Mouse (Mus musculus) stomach, embryonic 14.5 days (tissue): ENCODE data around the gene Prkag3. TPM values are rescaled to one million over a fixed set of nuclear protein-coding genes. Genes with fewer than 3 reads are reported as not detected.

Source experiments
- ATAC-seq: fragments of 200-750 bp; cut with Nextera tagmentation; 2 replicates; pipeline ENCODE4 v1.8.0; 2017; ENCODE audit warnings: low read depth, moderate TSS enrichment; ENCODE audit not compliant: insufficient number of reproducible peaks, insufficient read depth, low FRiP score
- H3K27ac ChIP-seq: fragments of 300-500 bp; sonication (generic); 2 replicates; pipeline ENCODE4 v1.5.1; 2014; ENCODE audit warnings: mild to moderate bottlenecking, low read length, moderate library complexity, mixed read lengths
- H3K27me3 ChIP-seq: fragments of 300-500 bp; sonication (generic); 2 replicates; pipeline ENCODE4 v1.6.1; 2014; ENCODE audit warnings: low read length, control low read depth, mixed read lengths; ENCODE audit not compliant: control insufficient read depth, insufficient read depth
- H3K36me3 ChIP-seq: fragments of 300-500 bp; sonication (generic); 2 replicates; pipeline ENCODE4 v1.6.1; 2014; ENCODE audit warnings: mild to moderate bottlenecking, control low read depth, low read length, moderate library complexity, mixed read lengths; ENCODE audit not compliant: control insufficient read depth, insufficient read depth
- H3K4me1 ChIP-seq: fragments of 300-500 bp; sonication (generic); 2 replicates; pipeline ENCODE4 v1.6.1; 2014; ENCODE audit warnings: low read length, control low read depth, mixed read lengths; ENCODE audit not compliant: control insufficient read depth, insufficient read depth
- H3K4me2 ChIP-seq: fragments of 300-500 bp; sonication (generic); replicated peaks from 2 replicates; pipeline ENCODE4 v1.6.1; 2014; ENCODE audit warnings: low read depth, low read length, control low read depth
- H3K4me3 ChIP-seq: fragments of 300-500 bp; sonication (generic); 2 replicates; pipeline ENCODE4 v1.5.1; 2014; ENCODE audit warnings: low read depth, low read length, control low read depth
- H3K9ac ChIP-seq: fragments of 300-500 bp; sonication (generic); replicated peaks from 2 replicates; pipeline ENCODE4 v1.6.1; 2014; ENCODE audit warnings: low read depth, mild to moderate bottlenecking, control low read depth, low read length, moderate library complexity, mixed read lengths
- H3K9me3 ChIP-seq: fragments of 300-500 bp; sonication (generic); 2 replicates; pipeline ENCODE4 v1.6.1; 2016; ENCODE audit warnings: low read depth, low read length, control low read depth; ENCODE audit not compliant: control insufficient read depth
- WGBS: fragments of 180-500 bp; shearing (Covaris S2); extraction: QIAGEN DNeasy Blood & Tissue Kit; methylation state at CpG from one replicate; pipeline ENCODE4 v1.1.7; 2014; 5-methylcytosine and 5-hydroxymethylcytosine counted together
- polyA plus RNA-seq: library from polyadenylated mRNA; unstranded; fragments of >200 nt; fragmentation: Nextera tagmentation; extraction: Ambion mirVana; gene quantifications from 2 replicates; pipeline ENCODE4 v1.2.1, GENCODE M21; 2014

Gene Prkag3
- polyA plus RNA-seq, 1 experiment from 2014 or later: 0.12 TPM

DNA sequence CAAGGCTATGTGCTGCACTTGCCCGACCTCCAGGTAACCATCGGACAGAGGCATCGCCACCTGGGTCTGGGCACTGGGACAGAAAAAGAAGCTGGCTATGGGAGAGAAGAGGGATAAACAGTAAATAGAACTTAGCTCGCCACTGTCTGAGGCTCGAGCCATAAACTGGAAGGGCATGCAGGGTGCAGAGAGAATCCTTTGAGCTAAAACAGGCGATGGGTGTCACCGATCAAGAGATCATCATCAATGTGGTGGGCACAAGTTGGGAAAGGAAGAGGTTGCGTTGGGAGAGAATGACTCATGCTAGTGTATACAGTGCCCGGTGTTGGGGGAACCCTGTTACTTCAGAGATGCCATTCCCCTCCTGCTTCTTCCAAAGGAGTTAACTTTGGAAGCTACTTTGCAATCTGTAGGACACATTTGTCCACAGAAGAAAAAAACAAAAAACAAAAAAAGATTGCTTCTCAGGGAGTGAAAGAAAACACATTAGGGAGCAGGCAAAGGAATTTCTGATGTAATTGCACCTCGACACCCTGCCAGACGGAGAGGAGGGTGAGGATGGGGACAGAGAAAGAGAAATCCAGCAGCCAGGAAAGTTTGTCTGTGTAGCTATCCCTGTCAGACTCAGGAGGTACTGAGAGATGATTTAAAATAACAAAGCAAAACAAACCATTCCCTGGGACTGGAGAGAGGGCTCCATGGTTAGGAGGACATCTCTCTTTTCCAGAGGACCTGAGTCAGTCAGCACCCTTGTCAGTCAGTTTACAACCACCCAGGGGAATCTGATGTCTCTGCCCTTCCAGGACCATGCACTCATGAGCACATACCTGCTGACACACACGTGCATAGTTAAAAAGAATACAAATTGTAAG is 34.9 kb downstream of the Prkag3 start:
- H3K4me1 ChIP-seq: peaks cover 7% of the 10 kb centered on the region; the same call in 1 of the 2 replicates
- no peaks in the 10 kb centered on the region for H3K9me3 ChIP-seq
- ATAC-seq: no peak
- no peaks in the 10 kb centered on the region for H3K36me3 ChIP-seq
- peak overlapping the region; percentile 48 for H3K4me3 ChIP-seq
- peak overlapping the region; percentile 58; the same call in 1 of the 2 replicates for H3K9ac ChIP-seq
- 21% methylated on average over 12 of the region's 12 CpGs for WGBS
- peak overlapping the region; percentile 97 for H3K4me2 ChIP-seq
- no peaks in the 10 kb centered on the region for H3K27me3 ChIP-seq
- H3K27ac ChIP-seq: no peak overlapping the region

DNA sequence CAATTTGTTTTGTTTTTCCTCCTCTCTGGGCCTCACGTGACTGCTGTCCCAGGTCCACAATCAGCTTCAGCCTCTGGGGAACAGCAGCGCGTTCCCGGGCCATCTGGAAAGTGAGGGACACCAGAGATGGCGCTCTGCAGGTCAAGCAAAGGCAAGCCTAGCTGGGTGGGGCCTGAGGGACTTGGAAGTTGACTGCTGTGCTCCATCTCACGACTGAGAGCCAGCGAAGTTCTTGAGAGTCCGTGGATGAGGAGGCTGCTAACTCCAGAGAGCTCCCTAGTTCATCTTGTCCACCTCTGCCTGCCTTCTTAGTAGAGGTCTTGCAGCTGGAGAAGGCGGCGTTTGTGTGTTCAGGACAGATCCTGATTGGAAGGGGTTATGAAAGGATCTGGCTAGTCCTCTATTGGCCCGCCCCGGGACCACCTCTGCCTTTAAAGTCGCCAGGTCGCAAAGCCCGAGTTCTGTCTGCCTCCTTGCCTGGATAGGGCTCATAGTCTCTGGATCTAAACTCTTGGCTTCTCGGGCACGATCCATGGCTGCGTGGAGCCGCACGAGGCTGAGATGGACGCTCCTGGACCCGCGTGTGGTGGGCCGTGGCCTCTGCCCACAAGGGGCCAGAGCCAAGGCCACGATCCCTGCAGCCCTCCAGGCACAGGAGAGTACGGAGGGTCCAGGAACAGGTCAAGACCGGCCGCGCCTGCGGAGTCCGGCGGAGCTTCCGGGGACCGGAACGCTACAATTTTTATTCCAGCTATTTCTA is 35.7 kb downstream of the Prkag3 start, which contains the start of gene Cyp27a1:
Gene Cyp27a1 (plus strand): TSS at position 476 of the 760 bp plus-strand sequence.
- 1% methylated on average over 35 of the region's 35 CpGs for WGBS
- no peaks in the 10 kb centered on the region for H3K9me3 ChIP-seq
- ATAC-seq: peak; percentile 69; the same call in 1 of the 2 replicates
- H3K9ac ChIP-seq: peak within 1 kb of the TSS; percentile 58
- H3K4me2 ChIP-seq: peak within 1 kb of the TSS; percentile 97
- no peak within 1 kb of the TSS for H3K27ac ChIP-seq
- peaks cover 7% of the 10 kb centered on the region; the same call in 1 of the 2 replicates for H3K4me1 ChIP-seq
- no peaks in the 10 kb centered on the region for H3K36me3 ChIP-seq
- H3K27me3 ChIP-seq: no peaks in the 10 kb centered on the region
- H3K4me3 ChIP-seq: peak within 1 kb of the TSS; percentile 48

DNA sequence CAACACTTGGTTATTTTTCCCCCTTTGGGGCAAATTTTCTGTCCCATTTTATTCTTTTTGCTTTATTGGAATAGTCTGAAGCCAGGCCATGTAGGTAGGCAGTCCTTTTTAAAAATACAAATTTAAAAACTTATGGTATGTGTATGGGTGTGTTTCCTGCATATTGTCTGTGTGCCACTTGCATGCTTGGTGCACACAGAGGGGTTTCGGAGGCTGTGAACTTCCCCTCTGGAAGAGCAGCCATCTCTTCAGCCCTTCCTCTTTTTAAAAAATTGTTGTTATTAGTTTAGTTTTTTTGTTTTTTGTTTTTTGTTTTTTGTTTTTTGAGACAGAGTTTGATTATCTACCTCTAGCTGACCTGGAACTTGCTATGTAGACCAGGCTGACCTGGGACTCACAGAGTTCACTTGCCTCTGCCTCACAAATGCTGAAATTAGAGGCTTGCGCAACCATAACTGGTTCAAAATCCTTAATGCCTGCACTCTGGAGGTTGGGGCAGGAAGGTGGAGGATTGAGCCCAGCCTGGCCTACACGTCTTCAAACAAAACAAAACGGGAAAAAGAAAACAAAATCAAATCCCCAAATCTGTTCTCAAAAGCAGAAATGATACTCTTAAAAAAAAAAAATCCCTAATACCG is 36.4 kb downstream of the Prkag3 start:
- H3K27ac ChIP-seq: no peak overlapping the region
- H3K4me3 ChIP-seq: peak overlapping the region; percentile 48
- peaks cover 7% of the 10 kb centered on the region; the same call in 1 of the 2 replicates for H3K4me1 ChIP-seq
- H3K36me3 ChIP-seq: no peaks in the 10 kb centered on the region
- H3K9me3 ChIP-seq: no peaks in the 10 kb centered on the region
- H3K4me2 ChIP-seq: peak overlapping the region; percentile 97
- H3K9ac ChIP-seq: no peak overlapping the region
- no peak for ATAC-seq
- H3K27me3 ChIP-seq: no peaks in the 10 kb centered on the region
- WGBS: 37% methylated on average over 5 of the region's 5 CpGs

DNA sequence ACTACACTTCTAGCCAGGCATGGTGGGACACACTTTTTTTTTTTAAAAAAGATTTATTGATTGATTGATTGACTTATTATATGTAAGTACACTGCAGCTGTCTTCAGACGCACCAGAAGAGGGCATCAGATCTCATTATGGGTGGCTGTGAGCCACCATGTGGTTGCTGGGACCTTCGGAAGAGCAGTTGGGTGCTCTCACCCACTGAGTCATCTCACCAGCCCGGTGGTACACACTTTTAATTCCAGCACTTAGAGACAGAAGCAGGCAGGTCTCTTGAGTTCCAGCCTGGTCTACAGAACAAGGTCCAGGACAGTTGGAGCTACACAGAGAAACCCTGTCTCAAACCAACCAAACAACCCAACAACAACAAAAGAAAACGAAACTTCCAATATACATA is 37.0 kb downstream of the Prkag3 start:
- H3K36me3 ChIP-seq: no peaks in the 10 kb centered on the region
- H3K27ac ChIP-seq: no peak overlapping the region
- 69% methylated on average over 4 of the region's 4 CpGs for WGBS

DNA sequence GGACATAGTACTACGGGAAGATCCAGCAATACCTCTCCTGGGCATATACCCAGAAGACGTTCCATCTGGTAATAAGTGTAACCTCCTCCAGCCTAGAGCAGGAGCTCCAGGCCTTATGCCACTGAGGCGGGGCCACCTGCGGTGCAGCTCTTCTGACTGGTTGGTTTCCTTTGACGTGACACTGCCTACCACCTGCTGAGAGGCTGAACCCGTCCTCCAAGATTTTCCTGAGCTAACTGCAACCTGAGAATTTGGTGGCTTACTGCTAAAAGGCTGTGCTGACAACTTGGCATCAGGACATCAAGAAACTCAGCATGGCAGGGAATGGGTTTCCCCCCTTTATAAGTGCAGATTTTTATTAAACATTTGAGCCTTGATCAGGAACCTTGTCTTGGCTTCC is 39.5 kb downstream of the Prkag3 start:
- Histone ChIP-seq H3K27me3 (no peaks in the 10 kb centered on the region), H3K36me3 (no peaks in the 10 kb centered on the region), H3K9ac (no peak overlapping the region), H3K4me2 (no peak overlapping the region), H3K4me3 (no peak overlapping the region), H3K9me3 (no peaks in the 10 kb centered on the region), H3K4me1 (peaks cover 7% of the 10 kb centered on the region; the same call in 1 of the 2 replicates), H3K27ac (no peak overlapping the region)
- WGBS: 29% methylated on average over 6 of the region's 6 CpGs
- no peak for ATAC-seq

More for the DNA sequence above, 37.0 kb downstream of the Prkag3 start:
- H3K9ac ChIP-seq: no peak overlapping the region
- H3K9me3 ChIP-seq: no peaks in the 10 kb centered on the region
- H3K27me3 ChIP-seq: no peaks in the 10 kb centered on the region
- H3K4me3 ChIP-seq: no peak overlapping the region
- H3K4me2 ChIP-seq: no peak overlapping the region
- peaks cover 7% of the 10 kb centered on the region; the same call in 1 of the 2 replicates for H3K4me1 ChIP-seq
- ATAC-seq: no peak

DNA sequence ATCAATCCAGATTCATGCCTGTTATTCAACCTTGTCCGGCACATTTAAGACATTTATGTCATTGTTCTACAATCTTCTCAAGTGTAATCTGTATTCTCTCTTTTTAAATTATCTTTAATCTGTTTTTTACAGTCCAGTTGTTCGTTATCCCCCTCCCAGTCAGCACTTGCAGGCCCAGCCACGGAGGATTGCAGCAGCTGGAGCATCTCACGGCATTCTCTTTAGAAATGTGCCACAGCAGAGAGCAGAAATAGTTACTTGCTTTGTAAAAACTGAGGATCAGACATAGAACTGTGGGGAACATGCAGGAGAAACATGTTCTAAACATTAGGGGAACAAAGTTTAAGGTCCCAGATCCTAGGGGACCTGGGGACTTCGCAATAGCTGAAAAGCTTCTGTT is 44.0 kb downstream of the Prkag3 start:
- Histone ChIP-seq H3K9me3 (no peaks in the 10 kb centered on the region), H3K4me2 (no peak overlapping the region), H3K9ac (no peak overlapping the region), H3K36me3 (no peaks in the 10 kb centered on the region; the same call in 1 of the 2 replicates), H3K27ac (peak overlapping the region; percentile 6; the same call in 1 of the 2 replicates), H3K4me3 (no peak overlapping the region), H3K27me3 (no peaks in the 10 kb centered on the region), H3K4me1 (no peaks in the 10 kb centered on the region)
- ATAC-seq: no peak
- 45% methylated on average over 5 of the region's 5 CpGs for WGBS

DNA sequence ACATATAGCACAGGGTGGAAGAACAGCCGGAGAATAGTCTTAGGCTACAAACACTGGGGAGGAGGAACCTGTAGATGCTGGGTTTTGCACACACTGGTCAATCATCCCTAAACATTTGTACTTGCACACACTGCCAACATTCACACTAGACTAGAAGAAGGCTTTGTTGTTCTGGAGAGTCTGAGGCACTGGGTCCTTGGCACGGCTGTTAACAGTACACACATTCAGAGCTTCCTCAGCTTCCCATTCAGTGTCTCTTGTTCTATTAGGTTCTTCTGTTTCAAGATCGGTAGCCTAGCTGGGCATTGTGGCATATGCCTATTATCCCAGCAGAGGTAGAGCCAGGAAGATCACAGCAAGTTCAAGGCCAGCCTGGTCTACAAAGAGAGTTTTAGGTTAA is 44.9 kb downstream of the Prkag3 start:
- H3K9me3 ChIP-seq: no peaks in the 10 kb centered on the region
- no peak for ATAC-seq
- no peaks in the 10 kb centered on the region for H3K27me3 ChIP-seq
- H3K27ac ChIP-seq: no peak overlapping the region; the same call in 1 of the 2 replicates
- no peak overlapping the region for H3K9ac ChIP-seq
- 72% methylated on average over 3 of the region's 3 CpGs for WGBS
- no peak overlapping the region for H3K4me3 ChIP-seq
- no peak overlapping the region for H3K4me2 ChIP-seq
- H3K36me3 ChIP-seq: peaks cover 8% of the 10 kb centered on the region; the same call in 1 of the 2 replicates
- no peaks in the 10 kb centered on the region for H3K4me1 ChIP-seq

DNA sequence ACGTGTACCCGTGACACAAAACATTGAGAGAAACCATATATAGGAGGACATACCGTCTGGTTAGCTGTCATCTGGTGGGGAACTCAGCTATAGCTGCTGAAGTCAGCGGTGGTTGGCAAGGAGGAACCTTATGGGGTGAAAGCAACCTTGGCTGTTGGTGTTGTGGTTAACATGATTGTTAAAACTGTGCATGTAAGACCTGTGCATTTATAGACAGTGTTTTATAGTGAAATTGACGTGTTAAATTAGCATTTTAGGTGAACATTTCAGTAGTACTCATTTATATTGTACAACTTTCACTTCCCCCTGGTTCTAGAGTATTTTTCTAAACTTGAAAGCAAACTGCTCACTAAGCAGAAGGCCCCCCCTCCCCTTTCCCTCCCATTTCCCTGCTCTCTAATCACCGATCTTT is 46.9 kb downstream of the Prkag3 start:
- ATAC-seq: no peak
- Histone ChIP-seq H3K9ac (no peak overlapping the region), H3K4me1 (no peaks in the 10 kb centered on the region), H3K36me3 (peaks cover 24% of the 10 kb centered on the region; the same call in 1 of the 2 replicates), H3K27me3 (no peaks in the 10 kb centered on the region), H3K4me2 (no peak overlapping the region), H3K9me3 (no peaks in the 10 kb centered on the region), H3K4me3 (no peak overlapping the region), H3K27ac (no peak overlapping the region)
- WGBS: 89% methylated on average over 6 of the region's 6 CpGs
